Mouse (Mus musculus) embryonic facial prominence, embryonic 14.5 days (tissue): ENCODE results near the gene Exd1. TPM values are rescaled to one million over a fixed set of nuclear protein-coding genes. Genes with fewer than 3 reads are reported as not detected.

Source experiments
- ATAC-seq: fragments of 200-750 bp; cut with Nextera tagmentation; 2 replicates; pipeline ENCODE4 v1.8.0; 2017; ENCODE audit warnings: low read depth, moderate number of reproducible peaks, moderate TSS enrichment
- DNase-seq: peaks from one replicate; pipeline ENCODE4 v3.0.0-alpha.2; 2015; ENCODE audit warnings: low spot score
- H3K27ac ChIP-seq: fragments of 300-500 bp; sonication (generic); replicated peaks from 2 replicates; pipeline ENCODE4 v1.5.1; 2014; ENCODE audit warnings: low read depth, mild to moderate bottlenecking, low read length, moderate library complexity
- H3K27me3 ChIP-seq: fragments of 300-500 bp; sonication (generic); replicated peaks from 2 replicates; pipeline ENCODE4 v1.6.1; 2014; ENCODE audit warnings: low read length; ENCODE audit not compliant: control insufficient read depth, insufficient read depth
- H3K36me3 ChIP-seq: fragments of 300-500 bp; sonication (generic); 2 replicates; pipeline ENCODE4 v1.6.1; 2014; ENCODE audit warnings: low read length, mixed read lengths; ENCODE audit not compliant: control insufficient read depth, insufficient read depth
- H3K4me1 ChIP-seq: fragments of 300-500 bp; sonication (generic); 2 replicates; pipeline ENCODE4 v1.6.1; 2014; ENCODE audit warnings: antibody characterized with exemption, low read length; ENCODE audit not compliant: control insufficient read depth, insufficient read depth
- H3K4me2 ChIP-seq: fragments of 300-500 bp; sonication (generic); 2 replicates; pipeline ENCODE4 v1.6.1; 2014; ENCODE audit warnings: low read depth, mild to moderate bottlenecking, low read length, moderate library complexity, mixed read lengths
- H3K4me3 ChIP-seq: fragments of 300-500 bp; sonication (generic); 2 replicates; pipeline ENCODE4 v1.5.1; 2014; ENCODE audit warnings: low read depth, mild to moderate bottlenecking, low read length
- H3K9ac ChIP-seq: fragments of 300-500 bp; sonication (generic); 2 replicates; pipeline ENCODE4 v1.6.1; 2014; ENCODE audit warnings: low read depth, mild to moderate bottlenecking, low read length, moderate library complexity, mixed read lengths
- H3K9me3 ChIP-seq: fragments of 300-500 bp; sonication (generic); 2 replicates; pipeline ENCODE4 v1.6.1; 2016; ENCODE audit warnings: low read length; ENCODE audit not compliant: control insufficient read depth
- WGBS: fragments of 180-500 bp; shearing (Covaris S2); extraction: QIAGEN DNeasy Blood & Tissue Kit; methylation state at CpG from one replicate; pipeline ENCODE4 v1.1.7; 2014; 5-methylcytosine and 5-hydroxymethylcytosine counted together
- polyA plus RNA-seq: library from polyadenylated mRNA; unstranded; fragments of >200 nt; fragmentation: Nextera tagmentation; extraction: Ambion mirVana; gene quantifications from 2 replicates; pipeline ENCODE4 v1.2.1, GENCODE M21; 2014

Exd1 gene
- polyA plus RNA-seq, 1 experiment from 2014 or later = 0.29 TPM

- Histone ChIP-seq H3K9ac (no peak overlapping the region), H3K36me3 (no peaks in the 10 kb centered on the region), H3K27ac (no peak overlapping the region), H3K4me3 (no peak overlapping the region), H3K27me3 (no peaks in the 10 kb centered on the region), H3K9me3 (no peaks in the 10 kb centered on the region), H3K4me1 (no peaks in the 10 kb centered on the region), H3K4me2 (no peak overlapping the region)
- ATAC-seq (no peak), DNase-seq (no peak)
- 60% methylated on average over 2 of the region's 2 CpGs for WGBS
Measured at GRCm38 (mm10) chr2:119583439-119583838, 36.0 kb upstream of the Exd1 start.

- DNase-seq = no peak
- Histone ChIP-seq H3K9me3 (no peaks in the 10 kb centered on the region), H3K9ac (no peak overlapping the region), H3K27me3 (no peaks in the 10 kb centered on the region), H3K36me3 (no peaks in the 10 kb centered on the region), H3K27ac (no peak overlapping the region), H3K4me1 (no peaks in the 10 kb centered on the region), H3K4me3 (no peak overlapping the region), H3K4me2 (no peak overlapping the region)
- no peak for ATAC-seq
- WGBS = 92% methylated on average over 3 of the region's 3 CpGs
Measured at GRCm38 (mm10) chr2:119581571-119581970, 34.1 kb upstream of the Exd1 start.

- DNase-seq (no peak), ATAC-seq (no peak)
- no peak overlapping the region for H3K27ac ChIP-seq
- H3K9ac ChIP-seq = no peak overlapping the region
- peaks cover 29% of the 10 kb centered on the region for H3K36me3 ChIP-seq
- H3K4me1 ChIP-seq = no peaks in the 10 kb centered on the region
- no peak overlapping the region for H3K4me2 ChIP-seq
- WGBS = 88% methylated on average over 1 of the region's 1 CpGs
- H3K4me3 ChIP-seq = no peak overlapping the region
- H3K9me3 ChIP-seq = no peaks in the 10 kb centered on the region
- no peaks in the 10 kb centered on the region for H3K27me3 ChIP-seq
Measured at GRCm38 (mm10) chr2:119572471-119572870, 25.0 kb upstream of the Exd1 start.

- Histone ChIP-seq H3K4me1 (no peaks in the 10 kb centered on the region), H3K36me3 (peaks cover 14% of the 10 kb centered on the region; the same call in 1 of the 2 replicates), H3K4me3 (no peak overlapping the region), H3K27ac (no peak overlapping the region), H3K27me3 (no peaks in the 10 kb centered on the region), H3K9ac (no peak overlapping the region), H3K9me3 (no peaks in the 10 kb centered on the region), H3K4me2 (no peak overlapping the region)
- ATAC-seq = no peak
- DNase-seq = no peak
- 93% methylated on average over 7 of the region's 7 CpGs for WGBS
Measured at GRCm38 (mm10) chr2:119566182-119566855, 18.9 kb upstream of the Exd1 start.

- no peaks in the 10 kb centered on the region for H3K27me3 ChIP-seq
- WGBS = 87% methylated on average over 4 of the region's 4 CpGs
- ATAC-seq (no peak), DNase-seq (no peak)
- H3K36me3 ChIP-seq = peaks cover 14% of the 10 kb centered on the region; the same call in 1 of the 2 replicates
- no peak overlapping the region for H3K4me3 ChIP-seq
- no peaks in the 10 kb centered on the region for H3K4me1 ChIP-seq
- no peak overlapping the region for H3K4me2 ChIP-seq
- H3K9ac ChIP-seq = no peak overlapping the region
- no peak overlapping the region for H3K27ac ChIP-seq
- H3K9me3 ChIP-seq = no peaks in the 10 kb centered on the region
Measured at GRCm38 (mm10) chr2:119565284-119565683, 17.9 kb upstream of the Exd1 start.

- DNase-seq (no peak), ATAC-seq (no peak)
- no peaks in the 10 kb centered on the region for H3K27me3 ChIP-seq
- no peaks in the 10 kb centered on the region for H3K4me1 ChIP-seq
- no peak overlapping the region for H3K27ac ChIP-seq
- H3K9me3 ChIP-seq = no peaks in the 10 kb centered on the region
- WGBS = 74% methylated on average over 3 of the region's 3 CpGs
- peaks cover 10% of the 10 kb centered on the region; the same call in 1 of the 2 replicates for H3K36me3 ChIP-seq
- no peak overlapping the region for H3K9ac ChIP-seq
- no peak overlapping the region for H3K4me2 ChIP-seq
- H3K4me3 ChIP-seq = no peak overlapping the region
Measured at GRCm38 (mm10) chr2:119561794-119562193, 14.4 kb upstream of the Exd1 start.

GRCm38 (mm10) chr2:119558737-119559340, 11.4 kb upstream of the Exd1 start:
- DNase-seq = no peak
- Histone ChIP-seq H3K27ac (no peak overlapping the region), H3K9me3 (no peaks in the 10 kb centered on the region), H3K4me1 (no peaks in the 10 kb centered on the region), H3K27me3 (no peaks in the 10 kb centered on the region), H3K4me3 (no peak overlapping the region), H3K4me2 (no peak overlapping the region), H3K36me3 (peaks cover 1% of the 10 kb centered on the region; the same call in 1 of the 2 replicates), H3K9ac (no peak overlapping the region)
- WGBS = 63% methylated on average over 7 of the region's 7 CpGs
- ATAC-seq = no peak

- H3K36me3 ChIP-seq = no peaks in the 10 kb centered on the region
- no peak overlapping the region for H3K9ac ChIP-seq
- no peaks in the 10 kb centered on the region for H3K4me1 ChIP-seq
- no peak overlapping the region for H3K27ac ChIP-seq
- no peaks in the 10 kb centered on the region for H3K9me3 ChIP-seq
- no peaks in the 10 kb centered on the region for H3K27me3 ChIP-seq
- 88% methylated on average over 3 of the region's 3 CpGs for WGBS
- no peak for DNase-seq
- H3K4me3 ChIP-seq = no peak overlapping the region
- ATAC-seq = no peak
- no peak overlapping the region for H3K4me2 ChIP-seq
Measured at GRCm38 (mm10) chr2:119558039-119558438, 10.6 kb upstream of the Exd1 start.

- ATAC-seq = no peak
Measured at GRCm38 (mm10) chr2:119549678-119550077, 2.3 kb upstream of the Exd1 start.

More at GRCm38 (mm10) chr2:119549678-119550077, 2.3 kb upstream of the Exd1 start:
- no peak for DNase-seq
- H3K27me3 ChIP-seq = no peaks in the 10 kb centered on the region
- H3K36me3 ChIP-seq = no peaks in the 10 kb centered on the region
- WGBS = 77% methylated on average over 2 of the region's 2 CpGs
- no peak overlapping the region for H3K27ac ChIP-seq
- H3K9me3 ChIP-seq = no peaks in the 10 kb centered on the region
- H3K9ac ChIP-seq = no peak overlapping the region
- H3K4me3 ChIP-seq = no peak overlapping the region
- H3K4me1 ChIP-seq = peaks cover 9% of the 10 kb centered on the region
- H3K4me2 ChIP-seq = no peak overlapping the region
